Mouse (Mus musculus): ENCODE measurements around the gene Gm14692.
"Not testable (repeated sequence)": the region's sequence is repeated elsewhere in the genome, so short reads cannot be mapped to it uniquely, and the experiment has no call there.

Gm14692 gene

GRCm38 (mm10) chrX:67695398-67695797 is at the start of gene Gm14692:
Gene Gm14692 (plus strand): TSS chrX:67695698.
- DNase-seq (ENCODE audit: low spot score): not testable (repeated sequence)

GRCm38 (mm10) chrX:67693462-67693861 is 2.0 kb upstream of the Gm14692 start, which contains the start of gene Gm1140:
Gene Gm1140 (minus strand): TSS chrX:67693562.
- not testable (repeated sequence) for DNase-seq (ENCODE audit: low spot score)
